Mouse (Mus musculus) kidney, adult 8-10 months (tissue): ENCODE measurements around the gene Zfp661.

Experiments used
- DNase-seq, 2 experiments: peaks; one replicate each; pipeline ENCODE4 v3.0.0; 2022

Zfp661 gene

DNA sequence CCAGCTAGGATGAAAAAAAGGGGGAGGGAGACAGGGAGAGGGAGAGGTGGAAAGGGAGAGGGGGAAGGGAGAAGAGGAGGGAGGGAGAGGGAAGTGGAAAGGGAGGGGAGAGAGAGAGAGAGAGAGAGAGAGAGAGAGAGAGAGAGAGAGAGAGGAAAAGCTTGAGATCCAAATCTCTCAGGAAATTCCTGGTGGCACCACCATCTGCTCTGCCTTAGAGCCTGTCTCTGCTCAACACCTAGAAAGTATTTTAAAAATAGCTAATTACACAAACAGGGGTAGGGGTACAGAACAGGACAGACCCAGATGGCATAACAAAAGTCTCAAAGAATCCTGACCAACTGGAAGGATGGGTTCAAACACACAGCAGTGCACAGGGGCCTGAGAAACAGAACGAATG, 36.4 kb downstream of the Zfp661 start:
- no peak for DNase-seq

DNA sequence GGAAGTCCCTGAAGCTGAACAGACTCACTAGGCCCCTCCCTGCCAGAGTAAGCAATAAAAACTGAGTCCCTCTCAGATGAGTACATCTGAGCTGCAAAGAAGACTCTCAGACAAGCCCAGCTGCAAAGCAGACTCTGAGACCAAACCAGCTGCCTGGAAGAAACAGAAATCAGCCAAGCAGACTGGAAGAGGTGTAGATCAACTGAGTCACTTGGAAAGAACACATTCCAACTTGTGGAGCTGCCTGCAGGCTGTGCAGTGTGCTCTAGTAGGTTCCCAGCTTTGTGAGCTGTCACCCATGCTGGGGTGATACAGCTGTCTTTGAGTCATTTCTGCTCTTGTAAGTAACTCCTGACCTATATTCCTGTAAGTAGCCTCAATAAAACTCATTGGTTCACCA, 37.2 kb downstream of the Zfp661 start:
- DNase-seq, result no peak

- DNase-seq, result no peak
These were observed 38.4 kb downstream of the Zfp661 start for GRCm38 (mm10) chr2:127548342-127549074.

GRCm38 (mm10) chr2:127541697-127542096, 45.2 kb downstream of the Zfp661 start:
- DNase-seq, result no peak

DNA sequence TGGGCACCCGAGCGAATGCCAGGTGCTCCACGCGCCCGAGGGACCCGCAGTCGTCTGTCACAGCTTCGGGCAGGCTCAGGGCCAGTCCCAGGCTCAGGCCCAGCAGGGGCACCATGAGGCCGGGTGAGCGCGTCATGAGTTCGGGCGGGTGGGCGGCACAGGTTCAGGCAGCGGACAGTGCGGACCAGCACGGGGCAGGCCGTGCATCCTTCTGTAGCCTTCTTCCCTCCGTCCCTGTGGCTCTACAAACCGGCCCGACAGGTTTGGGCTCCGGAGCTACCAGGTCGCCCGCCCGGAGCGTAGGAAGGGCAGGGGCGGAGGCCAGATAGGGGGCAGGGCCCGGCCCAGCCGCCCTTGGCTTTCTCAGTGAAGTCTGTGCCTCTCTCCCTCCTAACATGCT, 45.7 kb downstream of the Zfp661 start, which contains the start of gene Prom2:
Gene Prom2, minus strand, starts transcription at position 283 of the 400 bp plus-strand sequence.
- peak; percentile 46 to 65 for DNase-seq

- no peak for DNase-seq
These were observed 47.4 kb downstream of the Zfp661 start for GRCm38 (mm10) chr2:127539494-127539893.

DNA sequence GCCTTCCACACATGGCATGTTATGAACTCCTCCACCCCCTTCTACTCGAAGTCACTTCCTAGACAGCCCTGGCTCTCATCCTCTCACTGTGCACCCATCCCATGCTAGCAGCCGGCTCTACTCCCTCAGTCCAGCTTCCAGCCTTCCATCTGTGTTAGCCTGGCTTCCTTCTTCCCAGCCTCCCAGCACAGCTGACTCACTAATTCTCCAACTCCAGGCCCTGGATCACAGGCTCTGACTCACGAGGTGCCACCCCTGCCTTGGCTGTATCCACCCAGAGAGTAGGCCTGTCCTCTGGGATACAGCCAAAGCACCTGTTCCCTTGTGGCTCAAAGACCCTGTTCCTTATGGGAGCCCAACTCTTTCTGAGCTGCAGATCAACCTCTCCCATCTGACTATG, 49.3 kb downstream of the Zfp661 start:
- DNase-seq, result no peak

GRCm38 (mm10) chr2:127535363-127535762, 51.5 kb downstream of the Zfp661 start:
- DNase-seq, result no peak

GRCm38 (mm10) chr2:127532379-127532778, 54.5 kb downstream of the Zfp661 start:
- no peak for DNase-seq

DNA sequence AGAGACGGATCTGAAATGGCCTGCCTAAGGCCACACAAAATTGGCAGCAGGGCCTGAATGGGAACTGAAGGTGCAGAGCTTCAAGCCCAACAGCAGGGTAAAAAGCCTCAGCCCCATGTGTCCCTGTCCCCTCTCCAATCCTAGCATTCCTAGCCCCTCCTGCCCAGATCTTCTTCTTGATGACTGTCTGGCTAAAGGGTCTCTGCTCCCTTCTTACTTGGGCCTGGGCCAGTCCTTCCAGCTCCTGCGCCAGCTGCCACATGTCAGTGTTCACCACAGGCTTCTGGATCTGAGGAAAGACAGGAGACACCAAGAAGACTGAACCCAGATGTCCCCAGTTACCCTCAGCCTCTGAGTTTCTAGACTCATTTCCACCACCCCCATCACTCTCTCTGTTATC, 55.3 kb downstream of the Zfp661 start:
- no peak for DNase-seq

DNA sequence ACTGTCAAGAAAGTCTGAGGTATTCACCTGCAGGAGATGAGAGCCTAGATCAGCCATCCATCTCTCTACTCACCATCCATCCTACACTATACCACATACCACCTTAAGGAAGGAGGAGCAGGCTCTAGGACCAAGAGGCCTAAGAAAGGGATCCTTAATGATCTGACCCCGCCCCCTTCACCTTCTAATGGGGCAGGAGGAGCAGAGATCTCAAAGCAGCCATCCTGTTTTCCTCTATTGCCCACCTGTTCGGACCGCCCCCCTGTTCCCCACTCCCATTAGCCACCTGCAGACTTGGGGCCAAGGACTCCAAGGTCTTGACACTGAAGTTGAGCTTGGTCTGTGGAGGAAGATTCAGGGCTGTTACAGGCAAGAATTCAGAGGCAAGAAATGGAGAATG, 56.5 kb downstream of the Zfp661 start:
- no peak for DNase-seq

DNA sequence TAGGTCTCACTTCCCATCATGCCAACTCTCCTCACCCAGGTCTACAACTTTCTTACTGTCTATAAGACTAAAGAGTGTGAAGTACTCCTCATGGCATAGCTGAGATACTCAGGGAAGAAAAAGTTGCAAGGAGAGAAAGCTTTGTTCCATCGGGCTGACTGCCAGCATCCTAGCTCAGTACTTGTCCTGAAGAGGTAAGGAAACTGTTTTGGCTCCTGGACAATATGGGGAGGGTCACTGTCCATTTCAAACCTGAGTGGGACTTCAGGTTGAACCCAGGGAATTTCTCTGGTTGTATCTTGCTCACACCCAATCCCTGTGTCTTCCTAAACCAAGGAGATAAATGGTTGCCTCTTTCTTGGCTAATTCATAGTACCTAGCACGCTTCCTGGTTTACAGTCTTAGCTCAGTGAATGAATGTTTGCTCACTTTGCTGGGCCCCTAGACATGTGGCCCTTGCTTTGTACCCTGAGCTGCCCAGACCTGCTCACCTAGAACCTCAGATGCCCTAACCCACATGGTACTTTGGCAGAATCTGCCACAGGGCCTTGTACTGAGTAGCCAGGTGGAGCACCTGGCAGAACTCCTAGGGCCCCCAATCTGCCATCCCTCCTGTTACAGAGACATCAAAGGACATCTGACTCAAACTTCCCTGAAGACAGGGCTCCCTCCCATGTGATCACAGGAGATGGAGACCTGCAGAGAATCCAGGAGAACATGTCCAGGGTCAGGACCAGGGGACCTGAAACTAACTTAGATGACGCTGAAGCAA, 61.7 kb downstream of the Zfp661 start:
- DNase-seq, result no peak
